Mouse (Mus musculus): ENCODE data around the gene Fbxl14. TPM values are rescaled to one million over a fixed set of nuclear protein-coding genes. Genes with fewer than 3 reads are reported as not detected.
"Not testable (repeated sequence)": the region's sequence is repeated elsewhere in the genome, so short reads cannot be mapped to it uniquely, and the experiment has no call there.

Fbxl14 gene
- polyA plus RNA-seq, 1 experiment from 2014 or later: 5.3 TPM

DNA sequence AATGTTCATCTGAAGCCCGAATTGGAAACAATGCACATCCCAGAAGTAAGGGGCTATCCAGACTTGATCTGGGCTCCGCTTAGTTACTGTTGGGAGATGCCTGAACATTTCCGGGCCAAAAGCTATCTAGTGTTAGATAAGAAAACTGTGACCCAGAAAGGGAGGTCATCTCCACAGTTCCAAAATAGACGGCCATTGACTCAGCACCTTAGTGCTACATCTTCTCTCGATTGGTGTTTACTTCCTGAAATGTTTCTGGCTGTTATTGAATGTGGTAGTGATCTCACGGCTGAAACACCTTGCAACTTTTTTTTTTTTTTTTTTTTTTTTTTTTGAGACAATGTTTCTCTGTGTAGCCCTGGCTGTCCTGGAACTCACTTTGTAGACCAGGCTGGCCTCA is 3.5 kb upstream of the Fbxl14 start:
- 78% methylated on average over 6 of the region's 6 CpGs for WGBS
- Histone ChIP-seq H3K9ac (replicated peaks; ENCODE audit: low read depth, low read length) (no peak overlapping the region), H3K4me2 (replicated peaks; ENCODE audit: low read depth, low read length) (no peak overlapping the region), H3K27me3 (ENCODE audit: control insufficient read depth, insufficient read depth, low read length) (no peaks in the 10 kb centered on the region), H3K9me3 (ENCODE audit: control insufficient read depth, low read depth, low read length) (no peaks in the 10 kb centered on the region), H3K4me3 (ENCODE audit: low read depth, low read length) (no peak overlapping the region), H3K36me3 (ENCODE audit: control insufficient read depth, insufficient read depth, low read length) (no peaks in the 10 kb centered on the region), H3K4me1 (ENCODE audit: control insufficient read depth, insufficient read depth, low read length) (peaks cover 15% of the 10 kb centered on the region), H3K27ac (ENCODE audit: low read length) (no peak overlapping the region)
- no peak for ATAC-seq (ENCODE audit: insufficient number of reproducible peaks, insufficient read depth, low FRiP score, low read depth)

DNA sequence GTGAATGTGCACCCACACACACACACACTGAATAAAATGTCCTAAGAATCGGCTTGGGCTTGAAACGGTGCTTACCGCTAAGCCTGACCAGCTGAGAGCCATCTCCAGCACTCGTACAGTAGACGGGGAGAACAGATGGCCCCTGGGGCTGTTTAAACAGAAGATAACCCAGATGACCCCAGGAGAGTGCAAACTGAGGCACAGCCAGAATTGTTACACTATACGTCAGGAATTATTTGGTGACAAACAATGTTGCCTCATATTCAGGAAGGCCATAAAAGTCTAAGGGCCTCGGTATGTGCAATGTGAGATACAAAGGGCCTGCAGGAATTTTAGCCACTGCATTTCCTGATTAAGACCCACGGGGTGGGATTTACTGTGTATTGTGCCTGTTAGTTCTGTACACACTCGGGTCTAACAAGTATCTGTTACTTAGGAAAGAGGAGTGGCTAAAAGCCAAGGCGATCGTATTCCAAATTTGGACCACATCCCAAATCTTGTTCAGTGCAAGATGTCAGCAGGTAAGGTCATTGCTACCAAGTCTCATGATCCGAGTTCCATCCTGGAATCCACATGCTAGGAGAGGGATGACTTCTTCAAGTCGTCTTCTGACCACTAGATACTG is 1.7 kb upstream of the Fbxl14 start:
- no peak for ATAC-seq (ENCODE audit: insufficient number of reproducible peaks, insufficient read depth, low FRiP score, low read depth)
- WGBS: 17% methylated on average over 13 of the region's 13 CpGs
- Histone ChIP-seq H3K27ac (ENCODE audit: low read length) (peak overlapping the region; percentile 98; the same call in 1 of the 2 replicates), H3K9ac (replicated peaks; ENCODE audit: low read depth, low read length) (no peak overlapping the region), H3K36me3 (ENCODE audit: control insufficient read depth, insufficient read depth, low read length) (no peaks in the 10 kb centered on the region), H3K4me2 (replicated peaks; ENCODE audit: low read depth, low read length) (peak overlapping the region; percentile 8; the same call in 1 of the 2 replicates), H3K4me1 (ENCODE audit: control insufficient read depth, insufficient read depth, low read length) (peaks cover 18% of the 10 kb centered on the region), H3K4me3 (ENCODE audit: low read depth, low read length) (no peak overlapping the region), H3K9me3 (ENCODE audit: control insufficient read depth, low read depth, low read length) (no peaks in the 10 kb centered on the region), H3K27me3 (ENCODE audit: control insufficient read depth, insufficient read depth, low read length) (no peaks in the 10 kb centered on the region)

DNA sequence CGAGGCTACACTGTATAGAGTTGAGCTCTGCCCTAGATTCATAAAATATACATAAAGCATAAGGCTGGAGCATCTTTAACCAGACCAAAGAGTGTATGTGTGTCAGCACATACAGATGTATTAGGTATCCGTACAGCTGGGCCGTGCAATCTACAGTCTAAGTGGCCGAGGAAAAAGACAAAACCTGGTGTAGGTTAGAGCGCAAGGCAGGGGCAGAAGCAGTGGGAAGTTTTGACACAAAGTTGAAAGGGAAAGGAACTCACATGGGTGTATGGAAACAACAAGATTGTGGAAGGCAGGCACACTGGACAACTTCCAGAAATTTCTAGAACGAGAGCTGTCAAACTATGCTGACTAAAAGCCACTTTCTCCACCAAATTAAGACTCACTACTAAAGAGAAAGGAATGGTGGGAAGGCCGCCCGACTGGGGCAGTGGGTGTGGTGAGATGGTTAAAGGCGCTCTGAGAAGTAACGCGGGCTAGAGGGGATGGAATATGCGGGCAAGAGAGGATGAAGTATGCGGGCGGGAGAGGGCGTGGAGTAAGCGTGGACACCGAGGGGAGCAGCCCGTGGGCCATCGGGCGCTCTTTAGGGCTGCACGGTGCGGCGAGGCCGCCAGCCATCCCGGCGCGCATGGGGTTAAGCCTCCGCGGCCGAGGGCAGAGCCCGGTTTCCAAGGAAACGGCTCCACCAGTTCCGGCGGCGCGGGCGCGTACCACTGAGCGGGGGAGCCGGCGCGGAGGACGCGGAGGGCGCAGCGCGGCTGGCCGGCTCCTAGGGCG is 717 bp upstream of the Fbxl14 start:
- Histone ChIP-seq H3K4me2 (replicated peaks; ENCODE audit: low read depth, low read length) (peak overlapping the region; percentile 100), H3K4me1 (ENCODE audit: control insufficient read depth, insufficient read depth, low read length) (peaks cover 27% of the 10 kb centered on the region), H3K4me3 (ENCODE audit: low read depth, low read length) (peak overlapping the region; percentile 82), H3K27ac (ENCODE audit: low read length) (peak overlapping the region; percentile 98), H3K9ac (replicated peaks; ENCODE audit: low read depth, low read length) (peak overlapping the region; percentile 81), H3K9me3 (ENCODE audit: control insufficient read depth, low read depth, low read length) (no peaks in the 10 kb centered on the region), H3K36me3 (ENCODE audit: control insufficient read depth, insufficient read depth, low read length) (peaks cover 3% of the 10 kb centered on the region), H3K27me3 (ENCODE audit: control insufficient read depth, insufficient read depth, low read length) (no peaks in the 10 kb centered on the region)
- 2% methylated on average over 43 of the region's 49 CpGs for WGBS
- peak; percentile 92 for ATAC-seq (ENCODE audit: insufficient number of reproducible peaks, insufficient read depth, low FRiP score, low read depth)

DNA sequence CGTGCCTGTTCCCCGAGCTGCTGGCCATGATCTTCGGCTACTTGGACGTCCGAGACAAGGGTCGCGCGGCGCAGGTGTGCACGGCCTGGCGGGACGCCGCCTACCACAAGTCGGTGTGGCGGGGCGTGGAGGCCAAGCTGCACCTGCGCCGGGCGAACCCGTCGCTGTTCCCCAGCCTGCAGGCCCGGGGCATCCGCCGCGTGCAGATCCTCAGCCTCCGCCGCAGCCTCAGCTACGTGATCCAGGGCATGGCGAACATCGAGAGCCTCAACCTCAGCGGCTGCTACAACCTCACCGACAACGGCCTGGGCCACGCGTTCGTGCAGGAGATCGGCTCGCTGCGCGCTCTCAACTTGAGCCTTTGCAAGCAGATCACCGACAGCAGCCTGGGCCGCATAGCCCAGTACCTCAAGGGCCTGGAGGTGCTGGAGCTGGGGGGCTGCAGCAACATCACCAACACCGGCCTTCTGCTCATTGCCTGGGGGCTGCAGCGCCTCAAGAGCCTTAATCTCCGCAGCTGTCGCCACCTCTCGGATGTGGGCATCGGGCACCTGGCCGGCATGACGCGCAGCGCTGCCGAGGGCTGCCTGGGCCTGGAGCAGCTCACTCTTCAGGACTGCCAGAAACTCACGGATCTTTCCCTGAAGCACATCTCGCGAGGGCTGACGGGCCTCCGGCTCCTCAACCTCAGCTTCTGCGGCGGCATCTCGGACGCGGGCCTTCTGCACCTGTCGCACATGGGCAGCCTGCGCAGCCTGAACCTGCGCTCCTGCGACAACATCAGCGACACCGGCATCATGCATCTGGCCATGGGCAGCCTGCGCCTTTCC is 623 bp downstream of the Fbxl14 start:
- Histone ChIP-seq H3K27me3 (ENCODE audit: control insufficient read depth, insufficient read depth, low read length) (no peaks in the 10 kb centered on the region), H3K36me3 (ENCODE audit: control insufficient read depth, insufficient read depth, low read length) (peaks cover 7% of the 10 kb centered on the region), H3K4me1 (ENCODE audit: control insufficient read depth, insufficient read depth, low read length) (peaks cover 28% of the 10 kb centered on the region), H3K9me3 (ENCODE audit: control insufficient read depth, low read depth, low read length) (no peaks in the 10 kb centered on the region), H3K4me2 (replicated peaks; ENCODE audit: low read depth, low read length) (peak overlapping the region; percentile 100), H3K4me3 (ENCODE audit: low read depth, low read length) (peak overlapping the region; percentile 82), H3K27ac (ENCODE audit: low read length) (peak overlapping the region; percentile 98), H3K9ac (replicated peaks; ENCODE audit: low read depth, low read length) (peak overlapping the region; percentile 81)
- under 1% methylated on average over 70 of the region's 70 CpGs for WGBS
- no peak for ATAC-seq (ENCODE audit: insufficient number of reproducible peaks, insufficient read depth, low FRiP score, low read depth)

DNA sequence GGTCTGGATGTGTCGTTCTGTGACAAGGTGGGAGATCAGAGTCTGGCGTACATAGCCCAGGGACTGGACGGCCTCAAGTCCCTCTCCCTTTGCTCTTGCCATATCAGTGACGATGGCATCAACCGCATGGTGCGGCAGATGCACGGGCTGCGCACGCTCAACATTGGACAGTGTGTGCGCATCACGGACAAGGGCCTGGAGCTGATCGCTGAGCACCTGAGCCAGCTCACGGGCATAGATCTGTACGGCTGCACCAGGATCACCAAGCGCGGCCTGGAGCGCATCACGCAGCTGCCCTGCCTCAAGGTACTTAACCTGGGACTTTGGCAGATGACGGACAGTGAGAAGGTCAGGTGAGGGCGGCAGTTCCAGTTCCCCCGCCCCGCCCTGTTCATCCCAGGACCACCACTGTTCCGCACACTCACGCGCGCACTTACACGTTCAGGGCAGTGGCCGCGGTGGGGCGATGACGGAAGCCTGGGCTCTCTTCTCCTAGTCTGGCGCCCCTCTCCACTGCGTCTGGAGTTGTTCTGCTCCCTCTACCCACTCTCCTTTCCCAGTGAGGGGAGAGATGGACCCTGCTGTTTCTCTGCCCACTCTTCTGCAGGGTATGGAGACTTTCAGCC is 1.4 kb downstream of the Fbxl14 start:
- Histone ChIP-seq H3K27ac (ENCODE audit: low read length) (no peak overlapping the region), H3K9ac (replicated peaks; ENCODE audit: low read depth, low read length) (peak overlapping the region; percentile 81), H3K4me3 (ENCODE audit: low read depth, low read length) (peak overlapping the region; percentile 82), H3K27me3 (ENCODE audit: control insufficient read depth, insufficient read depth, low read length) (no peaks in the 10 kb centered on the region), H3K9me3 (ENCODE audit: control insufficient read depth, low read depth, low read length) (no peaks in the 10 kb centered on the region), H3K4me2 (replicated peaks; ENCODE audit: low read depth, low read length) (peak overlapping the region; percentile 100), H3K4me1 (ENCODE audit: control insufficient read depth, insufficient read depth, low read length) (peaks cover 28% of the 10 kb centered on the region), H3K36me3 (ENCODE audit: control insufficient read depth, insufficient read depth, low read length) (peaks cover 7% of the 10 kb centered on the region)
- 1% methylated on average over 33 of the region's 33 CpGs for WGBS
- ATAC-seq (ENCODE audit: insufficient number of reproducible peaks, insufficient read depth, low FRiP score, low read depth): no peak

DNA sequence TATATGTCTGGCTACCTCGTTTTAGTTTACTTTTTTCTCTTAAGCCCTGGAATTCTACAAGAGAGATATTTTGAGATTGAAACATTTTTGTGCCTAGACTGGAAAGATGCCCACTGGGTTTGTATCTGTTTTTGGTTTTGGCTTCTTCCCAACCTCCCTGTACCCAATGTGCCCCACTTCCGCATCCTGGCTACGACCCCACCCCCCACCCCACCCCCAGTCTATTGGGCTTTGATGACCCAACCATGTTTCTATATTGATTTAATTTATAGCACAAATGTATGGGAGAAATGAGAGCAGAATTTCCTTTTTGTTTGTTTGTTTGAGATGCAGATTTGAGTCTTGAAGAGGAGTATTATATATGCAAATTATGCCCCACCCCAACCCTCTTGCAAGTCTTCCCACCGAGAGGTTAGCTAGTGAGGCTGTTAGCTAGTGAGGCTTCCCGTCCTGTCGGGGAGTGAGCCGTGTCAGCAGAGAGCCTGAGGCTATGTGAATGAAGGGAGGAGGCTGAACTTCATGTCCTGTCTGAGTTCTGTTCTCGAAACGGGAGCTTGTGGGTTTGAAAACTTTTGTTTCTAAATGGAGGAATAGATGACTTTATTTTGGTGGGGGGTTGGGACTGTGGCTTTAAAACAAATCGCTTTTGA is 2.4 kb downstream of the Fbxl14 start:
- not testable (repeated sequence) for H3K9me3 ChIP-seq (ENCODE audit: control insufficient read depth, low read depth, low read length); ATAC-seq (ENCODE audit: insufficient number of reproducible peaks, insufficient read depth, low FRiP score, low read depth); H3K27ac ChIP-seq (ENCODE audit: low read length); H3K9ac ChIP-seq (replicated peaks; ENCODE audit: low read depth, low read length); H3K36me3 ChIP-seq (ENCODE audit: control insufficient read depth, insufficient read depth, low read length); H3K27me3 ChIP-seq (ENCODE audit: control insufficient read depth, insufficient read depth, low read length)
- Histone ChIP-seq H3K4me2 (replicated peaks; ENCODE audit: low read depth, low read length) (peak overlapping the region; percentile 100), H3K4me3 (ENCODE audit: low read depth, low read length) (peak overlapping the region; percentile 82), H3K4me1 (ENCODE audit: control insufficient read depth, insufficient read depth, low read length) (peaks cover 28% of the 10 kb centered on the region)
- WGBS: 3% methylated on average over 10 of the region's 10 CpGs

DNA sequence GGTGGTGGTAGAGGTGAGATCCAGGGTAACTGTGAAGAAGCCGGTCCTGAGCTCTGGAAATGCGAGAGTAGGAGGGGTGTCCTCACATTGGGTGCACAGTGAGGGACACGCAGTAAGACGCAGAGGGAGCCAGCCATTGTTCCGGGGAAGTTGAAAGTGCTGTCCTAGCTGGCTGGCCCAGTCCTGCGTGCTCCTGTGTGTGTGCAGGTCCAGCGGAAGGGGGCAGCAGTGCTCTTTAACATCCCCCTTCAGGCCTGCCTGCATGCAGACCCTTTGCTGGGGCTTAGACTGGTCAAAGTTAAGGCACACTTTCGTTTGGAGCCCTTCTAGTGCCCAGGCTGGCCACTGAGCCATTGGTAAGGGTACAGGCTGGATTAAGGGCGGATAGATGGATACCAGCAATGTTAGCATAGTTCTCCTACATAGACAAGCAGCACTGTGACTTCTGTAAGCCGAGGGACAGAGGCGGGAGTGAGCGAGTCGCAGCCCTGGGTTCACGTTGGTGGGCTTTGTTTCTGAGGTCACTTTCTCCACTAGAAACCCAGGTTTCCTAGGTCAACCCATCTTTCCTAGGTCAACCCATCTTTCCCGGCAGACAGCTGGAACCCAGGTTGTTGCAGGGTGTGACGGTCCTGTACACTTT is 3.6 kb downstream of the Fbxl14 start:
- H3K4me2 ChIP-seq (replicated peaks; ENCODE audit: low read depth, low read length): peak overlapping the region; percentile 46
- no peak overlapping the region for H3K9ac ChIP-seq (replicated peaks; ENCODE audit: low read depth, low read length)
- 43% methylated on average over 16 of the region's 16 CpGs for WGBS
- peaks cover 7% of the 10 kb centered on the region for H3K36me3 ChIP-seq (ENCODE audit: control insufficient read depth, insufficient read depth, low read length)
- peak overlapping the region; percentile 21 for H3K4me3 ChIP-seq (ENCODE audit: low read depth, low read length)
- peaks cover 19% of the 10 kb centered on the region for H3K4me1 ChIP-seq (ENCODE audit: control insufficient read depth, insufficient read depth, low read length)
- H3K9me3 ChIP-seq (ENCODE audit: control insufficient read depth, low read depth, low read length): no peaks in the 10 kb centered on the region
- H3K27me3 ChIP-seq (ENCODE audit: control insufficient read depth, insufficient read depth, low read length): no peaks in the 10 kb centered on the region
- ATAC-seq (ENCODE audit: insufficient number of reproducible peaks, insufficient read depth, low FRiP score, low read depth): no peak
- H3K27ac ChIP-seq (ENCODE audit: low read length): no peak overlapping the region

Measured in stomach, embryonic 14.5 days (tissue).